Mouse (Mus musculus): ENCODE data around the gene Lrsam1. TPM values are rescaled to one million over a fixed set of nuclear protein-coding genes. Genes with fewer than 3 reads are reported as not detected.

The Lrsam1 gene
- polyA plus RNA-seq, 1 experiment: 26.0 TPM

- DNase-seq (ENCODE audit: extremely low spot score in 1 of 2, low spot score in 1 of 2): peak in 1 of 2 experiments; percentile 84
These were observed 33.0 kb downstream of the Lrsam1 start for GRCm38 (mm10) chr2:32928235-32928946.

- no peak for DNase-seq (ENCODE audit: extremely low spot score in 1 of 2, low spot score in 1 of 2)
These were observed 33.7 kb downstream of the Lrsam1 start for GRCm38 (mm10) chr2:32927624-32928234.

DNA sequence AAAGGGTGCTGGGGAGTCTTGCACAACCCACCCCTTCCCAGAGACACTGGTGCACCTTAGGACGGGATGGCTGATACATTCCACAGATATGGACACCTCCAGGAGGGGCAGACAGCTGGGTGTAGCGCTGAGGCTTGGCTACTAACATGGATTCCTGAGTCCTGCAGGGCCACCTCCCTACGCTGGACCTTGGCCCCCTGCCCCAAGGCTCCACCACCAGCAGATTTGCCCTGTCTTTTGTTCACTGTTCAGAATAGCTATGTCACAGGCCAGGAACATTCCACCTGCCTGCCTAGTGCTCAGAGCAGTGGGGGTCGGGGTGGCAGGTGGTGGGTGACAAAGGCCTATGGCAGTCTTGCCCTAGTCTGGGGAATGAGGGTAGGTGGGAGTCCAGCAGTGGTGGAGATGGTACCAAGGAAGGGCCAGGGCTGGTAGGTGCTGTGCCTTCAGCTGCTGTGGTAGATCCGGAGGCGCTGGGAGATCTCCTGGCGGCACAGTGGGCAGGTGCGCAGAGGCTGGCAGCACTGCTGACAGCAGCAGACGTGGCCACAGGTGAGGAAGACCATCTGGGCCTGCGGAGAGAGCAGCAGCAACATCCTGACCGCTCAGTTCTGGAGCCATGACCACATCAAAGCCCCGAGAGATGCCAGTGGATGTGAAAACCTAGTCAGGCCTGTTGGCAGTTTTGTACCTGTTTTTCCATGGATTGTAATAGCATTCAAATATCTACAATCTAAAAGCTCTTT lies 34.9 kb downstream of the Lrsam1 start:
- DNase-seq (ENCODE audit: extremely low spot score in 1 of 2, low spot score in 1 of 2): no peak

DNA sequence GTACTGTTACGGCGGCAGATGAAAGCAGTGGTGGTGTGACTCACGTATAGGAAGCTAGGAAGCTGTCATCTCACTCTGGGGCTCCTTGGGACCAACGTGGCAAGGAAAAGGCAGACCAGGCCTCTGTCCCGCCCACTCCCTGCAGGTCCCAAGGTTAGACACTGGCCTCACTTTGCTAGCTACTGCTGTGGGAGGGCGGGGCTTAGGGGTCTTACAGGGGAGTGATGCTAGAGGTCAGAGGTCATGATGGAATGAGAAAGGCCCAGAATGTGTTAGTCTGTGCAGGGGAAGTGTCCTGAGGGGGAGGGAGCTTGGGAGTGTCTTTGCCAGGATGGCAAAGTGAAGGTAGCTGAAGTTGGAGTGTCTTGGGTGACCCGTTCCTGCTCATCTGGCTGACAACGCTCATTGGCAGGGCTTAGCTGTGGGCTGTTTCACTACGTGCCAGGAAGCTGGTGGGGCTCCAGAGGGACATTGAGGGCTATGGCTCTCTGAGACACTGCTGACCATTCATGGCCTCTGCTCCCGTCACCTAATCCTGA lies 37.0 kb downstream of the Lrsam1 start:
- no peak for DNase-seq (ENCODE audit: extremely low spot score in 1 of 2, low spot score in 1 of 2)

- DNase-seq (ENCODE audit: extremely low spot score in 1 of 2, low spot score in 1 of 2): no peak
These were observed 37.7 kb downstream of the Lrsam1 start for GRCm38 (mm10) chr2:32923551-32924250.

DNA sequence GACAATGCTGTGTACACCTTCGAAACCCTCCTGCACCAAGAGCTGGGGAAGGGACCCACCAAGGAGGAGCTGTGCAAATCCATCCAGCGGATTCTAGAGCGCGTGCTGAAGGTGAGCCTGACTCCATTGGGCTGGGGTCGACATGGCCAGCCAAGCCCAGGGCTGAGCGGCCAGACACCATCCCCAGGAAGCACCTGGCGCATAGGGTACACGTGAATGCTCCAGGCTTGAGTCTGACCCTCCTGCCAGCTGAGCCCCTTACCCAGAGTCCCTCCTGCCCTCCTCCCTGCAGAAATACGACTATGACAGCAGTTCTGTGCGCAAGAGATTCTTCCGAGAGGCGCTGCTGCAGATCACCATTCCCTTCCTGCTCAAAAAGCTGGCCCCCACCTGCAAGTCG lies 38.9 kb downstream of the Lrsam1 start:
- no peak for DNase-seq (ENCODE audit: extremely low spot score in 1 of 2, low spot score in 1 of 2)

- no peak for DNase-seq (ENCODE audit: extremely low spot score in 1 of 2, low spot score in 1 of 2)
These were observed 39.5 kb downstream of the Lrsam1 start for GRCm38 (mm10) chr2:32921801-32922380.

GRCm38 (mm10) chr2:32921235-32921634 lies 40.2 kb downstream of the Lrsam1 start:
- DNase-seq (ENCODE audit: extremely low spot score in 1 of 2, low spot score in 1 of 2): no peak

- DNase-seq (ENCODE audit: extremely low spot score in 1 of 2, low spot score in 1 of 2): no peak
These were observed 43.0 kb downstream of the Lrsam1 start for GRCm38 (mm10) chr2:32918391-32918790.

- DNase-seq (ENCODE audit: extremely low spot score in 1 of 2, low spot score in 1 of 2): peak; percentile 71 to 83
These were observed 43.9 kb downstream of the Lrsam1 start for GRCm38 (mm10) chr2:32917526-32917925.

DNA sequence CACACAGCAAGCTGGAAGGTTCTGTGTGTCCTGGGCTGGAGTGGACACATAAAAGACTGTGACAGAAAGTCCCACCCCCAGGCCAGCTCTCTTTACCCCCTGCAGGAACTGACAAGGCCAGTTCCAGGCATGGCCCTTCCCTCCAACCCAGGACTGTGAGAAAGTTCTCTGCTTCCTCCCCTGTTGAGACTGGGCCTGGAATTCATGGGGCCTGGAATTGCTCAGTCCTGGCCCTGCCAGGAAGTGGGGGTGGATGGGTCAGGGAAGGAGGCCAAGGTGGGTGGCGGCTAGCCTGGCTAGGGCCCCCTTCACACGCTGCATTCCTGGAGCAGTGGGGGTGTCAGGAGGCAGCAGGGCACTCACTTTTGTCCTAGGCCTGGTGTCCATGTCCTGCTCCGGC lies 46.5 kb downstream of the Lrsam1 start:
- no peak for DNase-seq (ENCODE audit: extremely low spot score in 1 of 2, low spot score in 1 of 2)

GRCm38 (mm10) chr2:32914362-32914761 lies 47.1 kb downstream of the Lrsam1 start:
- DNase-seq (ENCODE audit: extremely low spot score in 1 of 2, low spot score in 1 of 2): no peak

- peak; percentile 61 to 93 for DNase-seq (ENCODE audit: extremely low spot score in 1 of 2, low spot score in 1 of 2)
These were observed 49.1 kb downstream of the Lrsam1 start for GRCm38 (mm10) chr2:32912210-32912804.

DNA sequence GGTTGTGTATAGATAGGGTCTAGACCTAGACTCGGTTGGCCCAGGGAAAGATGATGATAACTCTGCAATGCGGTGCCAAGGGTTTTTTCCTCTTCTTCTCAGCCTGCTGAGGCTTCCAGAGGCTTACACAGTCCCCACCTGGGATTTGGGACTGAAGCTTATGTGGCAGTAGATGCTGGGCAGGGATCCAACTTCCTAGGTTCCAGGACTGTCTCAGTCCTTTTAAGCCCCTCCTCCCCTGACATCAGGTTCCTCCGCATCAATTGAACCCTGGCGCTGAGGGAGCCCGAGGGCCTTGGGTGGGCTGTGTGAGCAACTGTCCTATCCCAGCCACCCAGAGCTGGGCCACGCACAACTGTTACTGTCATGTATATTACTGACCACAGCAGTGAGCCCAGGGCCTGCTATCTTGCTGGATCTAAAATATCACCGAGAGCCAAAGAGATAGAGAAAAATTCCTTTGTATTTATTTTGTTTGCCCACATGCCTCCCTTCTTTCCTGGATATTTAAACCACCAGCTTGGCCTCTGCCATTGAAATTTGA lies 49.7 kb downstream of the Lrsam1 start:
- DNase-seq (ENCODE audit: extremely low spot score in 1 of 2, low spot score in 1 of 2): no peak

GRCm38 (mm10) chr2:32908796-32909195 lies 52.6 kb downstream of the Lrsam1 start:
- DNase-seq (ENCODE audit: extremely low spot score in 1 of 2, low spot score in 1 of 2): no peak

- DNase-seq (ENCODE audit: extremely low spot score in 1 of 2, low spot score in 1 of 2): peak in 1 of 2 experiments; percentile 43
These were observed 53.1 kb downstream of the Lrsam1 start for GRCm38 (mm10) chr2:32908272-32908671.

DNA sequence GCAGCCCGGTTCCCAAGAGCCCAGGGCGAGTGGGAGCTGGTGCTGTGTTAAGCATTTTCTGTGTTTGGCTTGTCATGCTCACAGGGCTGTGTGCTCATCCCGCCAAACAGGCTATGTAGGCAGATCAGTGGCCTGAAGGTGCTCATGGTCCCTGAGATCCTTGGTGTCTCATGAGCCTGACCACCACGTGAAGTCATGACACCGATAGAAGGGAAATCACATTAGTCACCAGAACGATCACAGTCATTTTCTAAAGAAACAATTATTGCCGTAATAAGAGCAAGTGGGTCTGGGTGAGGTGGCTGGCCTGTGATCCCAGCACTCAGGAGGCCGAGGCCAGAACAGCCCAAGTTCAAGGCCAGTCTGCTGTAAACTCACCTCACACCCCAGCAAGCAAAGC lies 54.0 kb downstream of the Lrsam1 start:
- DNase-seq (ENCODE audit: extremely low spot score in 1 of 2, low spot score in 1 of 2): no peak

- no peak for DNase-seq (ENCODE audit: extremely low spot score in 1 of 2, low spot score in 1 of 2)
These were observed 56.1 kb downstream of the Lrsam1 start for GRCm38 (mm10) chr2:32905297-32905696.

DNA sequence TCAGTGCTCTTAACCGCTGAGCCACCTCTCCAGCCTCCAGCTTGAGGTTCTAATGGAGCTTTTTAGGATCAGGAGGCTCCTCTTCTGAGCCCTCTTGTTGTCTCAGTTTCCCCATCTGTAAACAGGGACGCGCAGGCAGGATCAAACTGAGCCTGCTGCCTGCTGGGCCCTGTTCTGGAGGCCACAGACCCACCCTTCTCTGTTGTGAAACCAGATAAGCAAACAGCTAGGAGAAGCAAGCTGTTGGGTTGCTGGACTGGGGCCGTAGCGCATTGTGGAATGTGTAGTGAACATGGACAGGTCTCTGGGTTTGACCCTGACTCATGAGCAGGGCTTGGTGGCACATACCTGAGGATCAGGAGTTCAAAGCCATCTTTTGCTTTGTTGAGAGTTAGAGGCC lies 56.8 kb downstream of the Lrsam1 start:
- DNase-seq (ENCODE audit: extremely low spot score in 1 of 2, low spot score in 1 of 2): no peak

DNA sequence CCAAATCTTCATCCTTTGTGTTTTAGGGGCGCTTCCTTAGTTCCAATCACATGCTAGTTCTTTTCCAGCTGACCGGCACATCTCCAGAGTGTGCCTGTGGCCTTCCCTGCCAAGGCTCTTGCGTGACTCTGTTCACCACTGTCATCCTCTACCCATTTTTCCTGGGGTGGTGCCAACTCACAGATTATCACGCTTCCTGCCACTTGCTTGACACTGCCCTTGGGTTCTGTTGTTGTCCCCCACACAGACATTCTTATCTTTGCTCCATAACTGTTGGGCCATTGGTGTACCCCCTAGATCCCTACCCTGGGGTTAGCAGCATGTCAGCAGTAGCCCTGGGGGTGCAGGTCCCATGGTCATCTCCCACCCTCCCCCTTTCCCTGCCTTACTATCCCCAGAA lies 57.9 kb downstream of the Lrsam1 start:
- DNase-seq (ENCODE audit: extremely low spot score in 1 of 2, low spot score in 1 of 2): no peak
